In genomic region chr8:122665221-122665620, GRCm38 (mm10) we compare ENCODE assay signal across 9 mouse cellular contexts. TPM values are rescaled to one million over a fixed set of nuclear protein-coding genes. Genes with fewer than 3 reads are reported as not detected.
DNase-seq lines count a peak whose midpoint lies in the region; ATAC-seq and TF ChIP-seq lines count a peak whose summit lies in the region.
"Had no signal": no experiment of that assay in that cellular context is flagged by ENCODE, and none has a peak within 500 bp of the region (broad histone marks: within the 10 kb centered on the region; RNA-seq: fewer than 3 reads in every experiment).

No protein-coding gene starts in this region.

- 48% methylated on average over 8 of the region's 8 CpGs for WGBS in hindbrain, embryonic 12.5 days
- WGBS in hindbrain, embryonic 11.5 days, result 51% methylated on average over 8 of the region's 8 CpGs
- WGBS in heart, embryonic 13.5 days, result 58% methylated on average over 8 of the region's 8 CpGs

- H3K9me3 ChIP-seq in hindbrain, embryonic 12.5 days (replicated peaks), result no peaks in the 10 kb centered on the region
- no peaks in the 10 kb centered on the region for H3K9me3 ChIP-seq in hindbrain, embryonic 11.5 days (ENCODE audit: control insufficient read depth, low read length)
- H3K9me3 ChIP-seq in G1E (replicated peaks), result no peaks in the 10 kb centered on the region
- no peaks in the 10 kb centered on the region for H3K9me3 ChIP-seq in heart, embryonic 13.5 days

- DNase-seq in hindbrain, embryonic 11.5 days (ENCODE audit: low spot score), result no peak
- DNase-seq in G1E (ENCODE audit: low spot score), result peak; percentile 52
- peak; percentile 64 to 88 for DNase-seq in kidney, postnatal 25 days
- DNase-seq in lung, postnatal 36 days, result peak; percentile 80

- H3K4me2 ChIP-seq in hindbrain, embryonic 12.5 days (replicated peaks), result 0 out of 2 replicates have a peak overlapping the region, but pooled peaks have one; percentile 11
- H3K4me2 ChIP-seq in hindbrain, embryonic 11.5 days (replicated peaks; ENCODE audit: low read depth, low read length), result no peak overlapping the region
- peak overlapping the region; percentile 40 for H3K4me2 ChIP-seq in heart, embryonic 13.5 days

- H3K27me3 ChIP-seq in hindbrain, embryonic 12.5 days, result peaks cover 11% of the 10 kb centered on the region
- no peaks in the 10 kb centered on the region for H3K27me3 ChIP-seq in hindbrain, embryonic 11.5 days (ENCODE audit: control insufficient read depth, insufficient read depth, low read length)
- H3K27me3 ChIP-seq in G1E (ENCODE audit: insufficient read depth, low read length), result no peaks in the 10 kb centered on the region
- peaks cover 11% of the 10 kb centered on the region; the same call in 1 of the 2 replicates for H3K27me3 ChIP-seq in heart, embryonic 13.5 days (replicated peaks)

- H3K9ac ChIP-seq in hindbrain, embryonic 12.5 days, result no peak overlapping the region
- no peak overlapping the region for H3K9ac ChIP-seq in hindbrain, embryonic 11.5 days (ENCODE audit: low read depth, low read length)
- H3K9ac ChIP-seq in heart, embryonic 13.5 days, result peak overlapping the region; percentile 62; the same call in 1 of the 2 replicates

- TF ChIP-seq POLR2A in cortical plate, adult 2 months (IDR thresholded peaks at IDR 0.05; ENCODE audit: extremely low read depth, insufficient read depth, low read length), result no peak

- H3K27ac ChIP-seq in hindbrain, embryonic 12.5 days, result peak overlapping the region; percentile 42
- H3K27ac ChIP-seq in hindbrain, embryonic 11.5 days (ENCODE audit: low read depth, low read length), result no peak overlapping the region
- H3K27ac ChIP-seq in cortical plate, adult 2 months (ENCODE audit: insufficient read depth, low read length), result 0 out of 2 replicates have a peak overlapping the region, but pooled peaks have one; percentile 36
- H3K27ac ChIP-seq in heart, embryonic 13.5 days (replicated peaks), result peak overlapping the region; percentile 81

- ATAC-seq in hindbrain, embryonic 12.5 days (ENCODE audit: low FRiP score), result no peak
- ATAC-seq in hindbrain, embryonic 11.5 days (ENCODE audit: low FRiP score), result no peak
- ATAC-seq in G1E (ENCODE audit: extremely low read depth, insufficient number of reproducible peaks, low FRiP score, poor library complexity, severe bottlenecking), result no peak
- no peak for ATAC-seq in heart, embryonic 13.5 days (ENCODE audit: extremely low read depth, insufficient number of reproducible peaks, low FRiP score, low TSS enrichment)
- no peak for ATAC-seq in erythroblast, adult 5-6 weeks (replicated peaks; ENCODE audit: low FRiP score, poor library complexity, severe bottlenecking)

- no peak for TF ChIP-seq CTCF in G1E (IDR thresholded peaks at IDR 0.05; ENCODE audit: low read depth, low read length)
- TF ChIP-seq CTCF in cortical plate, adult 2 months (IDR thresholded peaks at IDR 0.05; ENCODE audit: extremely low read depth, insufficient read depth, low read length), result no peak

- no peaks in the 10 kb centered on the region for H3K36me3 ChIP-seq in hindbrain, embryonic 12.5 days
- H3K36me3 ChIP-seq in hindbrain, embryonic 11.5 days (ENCODE audit: control insufficient read depth, insufficient read depth, low read length), result no peaks in the 10 kb centered on the region
- H3K36me3 ChIP-seq in G1E (replicated peaks), result peaks cover 99% of the 10 kb centered on the region
- H3K36me3 ChIP-seq in heart, embryonic 13.5 days, result no peaks in the 10 kb centered on the region

- peaks cover 62% of the 10 kb centered on the region for H3K4me1 ChIP-seq in hindbrain, embryonic 12.5 days
- H3K4me1 ChIP-seq in hindbrain, embryonic 11.5 days (replicated peaks; ENCODE audit: control insufficient read depth, insufficient read depth, low read length), result 0 out of 2 replicates have a peak, but pooled peaks cover 2% of the 10 kb centered on the region
- peaks cover 98% of the 10 kb centered on the region for H3K4me1 ChIP-seq in G1E (ENCODE audit: insufficient read depth, low read depth, low read length)
- H3K4me1 ChIP-seq in cortical plate, adult 2 months (ENCODE audit: control insufficient read depth, insufficient read depth, low read length), result peaks cover 19% of the 10 kb centered on the region
- H3K4me1 ChIP-seq in heart, embryonic 13.5 days, result peaks cover 90% of the 10 kb centered on the region

- H3K4me3 ChIP-seq in hindbrain, embryonic 12.5 days, result no peak overlapping the region
- no peak overlapping the region for H3K4me3 ChIP-seq in hindbrain, embryonic 11.5 days (ENCODE audit: low read depth, low read length)
- H3K4me3 ChIP-seq in G1E (ENCODE audit: low read depth, low read length), result no peak overlapping the region
- H3K4me3 ChIP-seq in cortical plate, adult 2 months (ENCODE audit: insufficient read depth, low read length), result no peak overlapping the region
- no peak overlapping the region for H3K4me3 ChIP-seq in heart, embryonic 13.5 days

RNA-seq across cellular contexts. Expression of gene Cbfa2t3, which starts 33.7 kb away (rescaled TPM):
- polyA plus RNA-seq in hindbrain, embryonic 12.5 days (2016; fragmentation: Nextera tagmentation; extraction: Ambion mirVana), result 17.1 and 17.3 TPM in 2 replicates
- polyA plus RNA-seq in hindbrain, embryonic 11.5 days (2014; fragmentation: Nextera tagmentation; extraction: Ambion mirVana), result 7.3 and 8.9 TPM in 2 replicates
- total RNA-seq in G1E (2014; fragmentation: Nextera tagmentation) (99.0 and 106 TPM in 2 replicates), G1E (2017) (18.8 and 19.9 TPM in 2 replicates)
- 287 TPM in 2 replicates for polyA plus RNA-seq in G1E (2012)
- polyA plus RNA-seq in cortical plate, adult 2 months (2012; rRNA removed), result 8.6 and 9.1 TPM in 2 replicates
- polyA plus RNA-seq in heart, embryonic 13.5 days (2015; fragmentation: Nextera tagmentation; extraction: Ambion mirVana), result 4.2 and 4.8 TPM in 2 replicates
- 10.9 and 13.1 TPM in 2 replicates for total RNA-seq in erythroblast, adult 5-6 weeks (2015; ENCODE audit: low replicate concordance)
- 10.9 and 13.8 TPM in 2 replicates for total RNA-seq in erythroblast, adult 5-6 weeks (2017; ENCODE audit: low replicate concordance)

RNA-seq across cellular contexts. Expression of gene Pabpn1l, which starts 42.7 kb away (rescaled TPM):
- polyA plus RNA-seq in hindbrain, embryonic 12.5 days (2016; fragmentation: Nextera tagmentation; extraction: Ambion mirVana), result not detected in 2 replicates
- not detected in 2 replicates for polyA plus RNA-seq in hindbrain, embryonic 11.5 days (2014; fragmentation: Nextera tagmentation; extraction: Ambion mirVana)
- not detected in 2 replicates for total RNA-seq in G1E (2014; fragmentation: Nextera tagmentation)
- total RNA-seq in G1E (2017), result 0.11 TPM in 1 of 2 replicates, not detected in the other
- not detected in 2 replicates for polyA plus RNA-seq in G1E (2012)
- polyA plus RNA-seq in cortical plate, adult 2 months (2012; rRNA removed), result not detected in 2 replicates
- polyA plus RNA-seq in heart, embryonic 13.5 days (2015; fragmentation: Nextera tagmentation; extraction: Ambion mirVana), result not detected in 2 replicates
- total RNA-seq in erythroblast, adult 5-6 weeks (2015; ENCODE audit: low replicate concordance), result not detected in 2 replicates
- total RNA-seq in erythroblast, adult 5-6 weeks (2017; ENCODE audit: low replicate concordance), result not detected in 2 replicates
- total RNA-seq: gastrocnemius, postnatal 4 days had no signal

RNA-seq across cellular contexts. Expression of gene Trappc2l, which starts 53.8 kb away (rescaled TPM):
- polyA plus RNA-seq in hindbrain, embryonic 12.5 days (2016; fragmentation: Nextera tagmentation; extraction: Ambion mirVana), result 48.2 and 52.6 TPM in 2 replicates
- polyA plus RNA-seq in hindbrain, embryonic 11.5 days (2014; fragmentation: Nextera tagmentation; extraction: Ambion mirVana), result 48.3 and 60.2 TPM in 2 replicates
- total RNA-seq in G1E (2014; fragmentation: Nextera tagmentation) (19.5 and 31.8 TPM in 2 replicates), G1E (2017) (32.2 and 40.4 TPM in 2 replicates)
- polyA plus RNA-seq in G1E (2012), result 0.43 and 0.75 TPM in 2 replicates
- 133 and 157 TPM in 2 replicates for polyA plus RNA-seq in cortical plate, adult 2 months (2012; rRNA removed)
- 55.6 and 74.0 TPM in 2 replicates for polyA plus RNA-seq in heart, embryonic 13.5 days (2015; fragmentation: Nextera tagmentation; extraction: Ambion mirVana)
- total RNA-seq in erythroblast, adult 5-6 weeks (2015; ENCODE audit: low replicate concordance), result 17.7 and 26.8 TPM in 2 replicates
- 9.1 and 10.2 TPM in 2 replicates for total RNA-seq in erythroblast, adult 5-6 weeks (2017; ENCODE audit: low replicate concordance)

RNA-seq across cellular contexts. Expression of gene Galns, which starts 54.0 kb away (rescaled TPM):
- polyA plus RNA-seq in hindbrain, embryonic 12.5 days (2016; fragmentation: Nextera tagmentation; extraction: Ambion mirVana), result 6.3 and 6.9 TPM in 2 replicates
- 4.7 and 6.2 TPM in 2 replicates for polyA plus RNA-seq in hindbrain, embryonic 11.5 days (2014; fragmentation: Nextera tagmentation; extraction: Ambion mirVana)
- total RNA-seq in G1E (2014; fragmentation: Nextera tagmentation), result 5.0 and 6.0 TPM in 2 replicates
- 7.6 and 7.9 TPM in 2 replicates for total RNA-seq in G1E (2017)
- polyA plus RNA-seq in G1E (2012), result 2.9 and 3.0 TPM in 2 replicates
- polyA plus RNA-seq in cortical plate, adult 2 months (2012; rRNA removed), result 7.2 and 8.8 TPM in 2 replicates
- polyA plus RNA-seq in heart, embryonic 13.5 days (2015; fragmentation: Nextera tagmentation; extraction: Ambion mirVana), result 11.1 and 11.9 TPM in 2 replicates
- total RNA-seq in erythroblast, adult 5-6 weeks (2015; ENCODE audit: low replicate concordance), result 8.6 and 23.2 TPM in 2 replicates
- 8.6 and 15.5 TPM in 2 replicates for total RNA-seq in erythroblast, adult 5-6 weeks (2017; ENCODE audit: low replicate concordance)

Comparison
In these comparisons a context has a peak if more than half of its experiments do, and no peak if none do; other contexts are left out.
1. RNA of gene Cbfa2t3, which starts 33.7 kb away (polyA plus RNA-seq): 287 TPM in G1E; 17.1 to 17.3 TPM in hindbrain, embryonic 12.5 days, 8.6 to 9.1 TPM in cortical plate, adult 2 months, 7.3 to 8.9 TPM in hindbrain, embryonic 11.5 days and 4.2 to 4.8 TPM in heart, embryonic 13.5 days; every median in the first group is over 10 times any median in the second.
2. RNA of gene Trappc2l, which starts 53.8 kb away (polyA plus RNA-seq): 133 to 157 TPM in cortical plate, adult 2 months, 55.6 to 74.0 TPM in heart, embryonic 13.5 days, 48.2 to 52.6 TPM in hindbrain, embryonic 12.5 days and 48.3 to 60.2 TPM in hindbrain, embryonic 11.5 days; 0.43 to 0.75 TPM in G1E; every median in the first group is over 10 times any median in the second.